Mouse (Mus musculus): ENCODE data around the gene Get4. TPM values are rescaled to one million over a fixed set of nuclear protein-coding genes. Genes with fewer than 3 reads are reported as not detected.

The Get4 gene
- 10 to 100 TPM; 81.9 to 87.1 TPM for total RNA-seq (2021)
- long read RNA-seq, experiment 1, transcript Get4-201 (9 exons, 2,107 nt) = major isoform, 159 of 208 reads
- long read RNA-seq, experiment 1, partial matches to known transcripts = 7 of 208 reads
- long read RNA-seq, experiment 1, other reads (novel, unspliced or antisense) = 40 of 208 reads
- long read RNA-seq, experiment 2, transcript Get4-201 (9 exons, 2,107 nt) = major isoform, 163 of 216 reads
- long read RNA-seq, experiment 2, partial matches to known transcripts = 8 of 216 reads
- long read RNA-seq, experiment 2, other reads (novel, unspliced or antisense) = 44 of 216 reads

DNA sequence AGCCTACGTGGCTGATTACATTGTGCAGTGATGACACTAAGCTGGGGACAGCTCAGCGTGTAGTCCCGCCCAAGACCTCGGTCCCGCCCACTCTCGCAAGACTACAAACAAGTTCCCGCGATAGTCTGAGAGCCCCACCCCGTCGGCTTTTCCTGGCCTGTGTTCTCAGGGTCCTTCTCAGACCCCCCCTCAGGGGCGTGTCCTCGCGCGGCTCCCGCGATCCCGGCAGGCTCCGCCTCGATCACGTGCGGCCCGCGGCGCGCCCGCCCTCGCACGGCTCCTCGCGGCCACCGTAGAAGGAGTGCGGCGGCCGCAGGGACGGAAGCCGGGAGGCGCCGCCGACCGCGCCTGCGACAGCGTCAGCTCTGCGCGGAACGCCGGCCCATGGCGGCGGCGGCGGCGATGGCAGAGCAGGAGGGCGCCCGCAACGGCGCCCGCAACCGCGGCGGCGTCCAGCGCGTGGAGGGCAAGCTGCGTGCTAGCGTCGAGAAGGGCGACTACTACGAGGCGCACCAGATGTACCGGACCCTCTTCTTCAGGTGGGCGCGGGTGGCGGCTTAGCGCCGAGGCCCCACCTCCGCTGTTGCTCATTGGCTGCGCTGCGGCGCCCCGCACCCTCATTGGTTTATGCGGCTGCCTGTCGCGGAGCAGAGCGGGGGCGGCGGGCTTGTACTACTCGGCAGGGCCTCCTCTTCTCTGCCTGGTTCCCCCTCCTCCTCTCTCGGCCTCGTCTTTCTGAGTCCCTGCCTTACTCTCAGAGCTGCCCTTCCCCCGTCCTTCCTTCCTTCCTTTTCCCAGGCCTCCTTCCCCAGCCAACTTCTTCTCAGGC lies at the start of gene Get4:
Gene Get4 (plus strand): TSS at position 244 of the 829 bp plus-strand sequence.
- peak; percentile 99 to 100 for DNase-seq (ENCODE audit: low spot score in 2 of 2)

DNA sequence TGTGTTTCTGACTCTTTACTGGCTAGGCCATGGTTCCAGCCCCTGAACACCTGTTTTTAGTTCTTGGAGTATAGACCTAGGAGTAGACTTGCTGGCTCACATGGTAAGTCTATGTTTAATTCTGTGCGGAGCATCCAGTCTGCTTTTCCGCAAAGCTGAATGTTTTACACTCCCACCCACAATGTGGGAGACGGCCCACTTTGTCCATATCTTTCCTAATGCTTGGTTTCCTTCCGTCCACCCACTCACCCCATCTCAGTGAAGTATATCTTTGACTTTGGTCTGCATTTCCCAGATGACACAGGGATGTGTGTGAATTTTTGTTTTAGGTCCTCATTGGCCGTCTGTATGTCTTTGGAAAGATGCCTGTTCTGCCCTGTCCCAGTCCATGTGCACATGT lies 48.8 kb upstream of the Get4 start:
- no peak for DNase-seq (ENCODE audit: low spot score in 2 of 2)

DNA sequence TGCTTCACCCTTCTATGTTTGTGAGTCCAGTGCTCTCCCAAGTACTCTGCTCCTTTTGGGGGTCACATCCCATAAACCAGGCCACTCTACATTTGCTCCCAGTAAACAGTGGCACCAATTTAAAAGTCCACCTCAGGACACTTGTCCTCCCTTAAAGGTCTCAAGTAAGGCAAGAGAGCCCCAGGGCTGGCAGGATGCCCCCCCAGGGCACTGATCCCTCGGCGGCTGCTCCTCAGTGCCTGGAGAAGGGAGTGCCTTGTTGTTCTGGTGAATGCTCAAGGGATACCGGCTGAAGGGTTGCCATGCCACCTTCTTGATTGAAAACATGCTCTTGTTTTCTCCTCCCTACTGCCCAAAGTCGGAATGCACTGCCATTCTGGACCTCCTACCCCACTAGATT lies 46.0 kb upstream of the Get4 start:
- DNase-seq (ENCODE audit: low spot score in 2 of 2) = no peak

DNA sequence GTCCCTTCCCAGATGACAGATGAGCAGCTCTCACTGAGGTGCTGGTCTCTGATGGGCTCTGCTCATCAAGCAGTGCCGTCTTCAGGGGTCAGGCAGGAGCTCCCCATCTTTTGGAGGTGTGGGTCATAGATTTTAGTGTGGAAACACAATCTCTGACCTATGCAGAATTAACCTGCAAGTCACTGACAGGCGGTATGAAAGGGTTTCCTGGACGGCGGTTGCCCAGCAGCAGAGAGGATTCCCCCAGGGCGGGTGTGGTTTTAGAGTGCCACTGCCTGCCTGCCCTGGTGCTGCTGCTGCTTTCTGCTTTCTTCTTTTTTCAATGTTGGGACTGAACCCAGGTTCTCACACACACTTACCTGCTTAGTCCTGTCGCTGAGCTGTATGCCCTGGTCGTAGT lies 45.6 kb upstream of the Get4 start:
- no peak for DNase-seq (ENCODE audit: low spot score in 2 of 2)

DNA sequence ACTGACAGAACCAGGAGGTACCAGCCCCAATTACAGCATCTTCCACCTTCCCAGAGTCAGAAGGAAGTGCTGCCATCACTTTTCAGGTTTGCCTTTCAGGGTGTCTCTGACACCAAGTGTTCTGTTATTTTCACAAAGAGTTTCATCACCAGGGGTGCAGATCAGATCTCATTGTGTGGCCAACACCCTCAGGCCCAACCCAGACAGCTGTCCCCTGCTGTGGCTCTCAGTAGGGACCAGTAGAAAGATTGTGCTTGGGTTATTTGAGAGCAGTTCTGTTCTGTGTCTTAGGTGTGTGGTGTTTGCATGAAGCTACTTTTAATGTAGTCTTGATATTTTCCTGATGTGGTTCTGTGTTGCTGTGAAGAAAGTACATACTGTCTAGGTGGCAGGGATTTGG lies 43.9 kb upstream of the Get4 start:
- no peak for DNase-seq (ENCODE audit: low spot score in 2 of 2)

DNA sequence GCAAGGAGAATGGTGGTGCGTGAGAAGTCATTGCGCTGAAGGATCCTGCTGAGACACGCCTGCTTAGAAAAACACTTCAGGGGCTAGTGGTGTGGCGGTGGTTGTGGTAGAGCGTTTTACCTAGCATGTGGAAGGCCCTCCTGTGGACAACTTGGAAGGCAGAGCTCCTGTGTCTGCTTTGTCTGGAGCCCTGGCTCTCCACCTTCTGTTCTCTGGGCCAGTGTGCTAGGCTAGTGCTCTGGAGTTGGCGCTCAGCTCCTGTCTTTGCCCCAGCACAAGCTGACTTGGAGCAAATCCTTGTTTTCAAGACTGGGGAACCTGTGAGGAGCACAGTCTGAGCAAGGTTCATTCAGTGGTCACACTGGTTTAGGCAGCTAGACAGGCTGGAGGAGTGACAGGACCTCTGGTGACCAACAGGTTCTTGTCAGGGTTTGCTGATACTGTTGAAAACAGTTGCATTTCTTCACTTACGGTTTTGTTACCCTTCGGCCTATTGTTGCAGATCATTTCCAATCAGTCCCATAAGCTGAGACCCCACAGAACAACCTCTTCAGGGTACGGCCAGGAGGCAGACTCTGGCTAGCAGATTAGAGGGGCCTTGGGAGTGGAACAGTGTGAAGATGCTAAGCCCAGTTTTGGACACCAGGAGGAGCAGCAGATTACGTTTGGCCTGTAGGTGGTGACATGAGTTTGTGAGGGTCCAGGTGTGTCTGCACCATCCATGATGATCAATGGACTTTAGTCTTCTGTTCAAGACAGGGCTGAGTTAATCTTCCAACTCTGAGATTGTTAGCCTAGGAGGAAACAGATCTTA lies 43.0 kb upstream of the Get4 start:
- DNase-seq (ENCODE audit: low spot score in 2 of 2) = no peak

DNA sequence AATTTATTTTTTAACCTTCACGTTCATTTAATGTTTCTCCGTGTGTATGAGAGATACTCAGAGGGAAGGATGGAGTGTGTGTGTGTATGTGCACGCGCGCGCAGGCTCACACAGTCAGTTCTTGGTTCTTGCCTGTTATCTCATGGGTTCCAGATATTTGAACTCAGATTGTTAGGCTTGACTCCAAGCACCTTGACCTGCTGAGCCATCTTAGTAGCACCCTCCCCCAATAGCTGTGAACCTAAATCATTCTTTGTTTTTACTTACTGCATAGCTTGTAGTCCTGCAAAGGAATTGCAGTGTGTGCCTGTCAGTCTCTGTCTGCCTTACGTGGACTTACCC lies 42.5 kb upstream of the Get4 start:
- DNase-seq (ENCODE audit: low spot score in 2 of 2) = no peak

DNA sequence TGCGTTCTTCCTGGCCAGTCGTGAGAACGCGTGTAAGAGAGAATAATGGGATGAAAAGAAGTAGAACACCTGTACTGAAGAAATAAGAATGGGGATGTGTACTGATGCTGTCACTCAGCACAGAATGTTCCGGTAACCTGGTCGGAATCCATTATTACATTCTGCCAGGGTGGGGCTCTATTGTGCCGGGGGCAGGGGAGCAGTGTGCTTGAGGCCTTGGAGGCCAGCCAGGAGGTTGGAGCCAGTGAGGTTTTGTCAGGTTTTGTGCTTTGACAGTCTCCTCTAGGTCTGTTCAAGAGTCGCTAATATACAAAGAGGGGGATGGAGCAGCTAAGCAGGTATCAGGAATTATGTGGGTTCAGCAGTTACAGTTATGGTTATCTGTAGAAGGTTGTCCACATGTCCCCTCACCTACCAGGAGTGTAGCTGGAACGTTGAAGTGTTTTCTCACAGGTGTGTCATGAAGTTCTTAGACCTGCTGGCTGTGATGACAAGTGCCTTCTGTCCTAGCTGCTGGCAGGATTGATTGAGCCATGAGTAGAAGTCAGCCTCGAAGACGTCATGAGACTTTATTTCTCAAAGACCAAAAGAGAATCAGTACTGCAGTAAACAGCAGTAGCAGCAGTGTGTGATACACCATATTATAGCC lies 40.3 kb upstream of the Get4 start:
- DNase-seq (ENCODE audit: low spot score in 2 of 2) = no peak

DNA sequence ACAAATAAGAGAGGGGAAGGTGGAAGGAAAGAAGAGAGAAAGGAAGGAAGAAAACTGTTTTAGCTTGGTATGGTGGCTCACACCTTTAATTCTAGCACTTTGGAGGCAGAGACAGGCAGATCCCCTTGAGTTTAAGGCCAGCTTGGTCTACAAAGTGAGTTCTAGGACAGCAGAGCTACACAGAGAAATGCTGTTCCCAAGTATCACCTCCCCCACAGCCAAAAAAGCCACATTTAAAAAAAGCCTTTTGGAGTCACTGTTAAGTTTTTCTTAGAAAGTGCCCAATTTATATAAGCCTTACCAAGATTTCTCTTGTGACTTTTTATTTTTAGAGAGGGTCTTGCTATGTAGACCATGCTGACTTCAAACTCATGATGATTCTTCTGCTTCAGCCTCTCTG lies 37.8 kb upstream of the Get4 start:
- no peak for DNase-seq (ENCODE audit: low spot score in 2 of 2)

DNA sequence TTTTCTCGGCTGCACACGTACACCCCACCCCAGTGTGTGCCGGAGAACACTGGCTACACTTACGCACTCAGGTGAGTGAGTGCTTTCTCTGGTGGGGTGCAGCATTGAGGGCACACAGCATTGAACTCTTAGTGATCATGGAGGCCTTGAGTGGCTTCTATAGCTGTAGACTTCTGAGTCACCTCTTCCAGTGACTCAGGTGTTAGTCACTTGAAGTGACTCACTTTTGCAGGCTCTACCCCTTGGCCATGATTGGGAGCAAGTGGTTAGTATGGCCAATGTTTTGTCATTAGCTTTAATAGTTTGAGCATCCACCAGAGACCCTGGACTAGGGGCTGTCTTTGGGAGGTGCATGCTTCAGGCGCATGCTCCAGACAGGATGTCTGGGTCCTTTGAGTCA lies 36.9 kb upstream of the Get4 start:
- DNase-seq (ENCODE audit: low spot score in 2 of 2) = no peak

DNA sequence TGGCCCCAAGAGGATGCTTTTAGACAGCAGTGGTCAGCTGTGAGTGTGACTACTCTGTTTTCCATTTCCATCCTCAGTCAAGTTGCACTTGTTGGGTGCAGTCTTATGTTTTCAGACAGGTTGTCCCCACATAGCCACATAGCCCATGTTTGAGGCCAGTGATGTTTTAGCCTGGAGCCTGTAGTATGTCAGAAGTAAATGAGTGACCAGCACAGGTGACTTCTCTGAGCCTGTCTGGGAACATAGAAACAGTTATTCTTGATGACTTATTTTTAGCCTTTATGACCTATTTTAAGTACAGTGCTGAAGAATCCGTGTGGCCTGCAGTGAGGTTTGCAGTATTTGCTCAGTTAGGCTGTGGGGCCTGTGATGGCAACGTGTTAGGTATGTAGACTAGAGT lies 36.0 kb upstream of the Get4 start:
- DNase-seq (ENCODE audit: low spot score in 2 of 2) = no peak

DNA sequence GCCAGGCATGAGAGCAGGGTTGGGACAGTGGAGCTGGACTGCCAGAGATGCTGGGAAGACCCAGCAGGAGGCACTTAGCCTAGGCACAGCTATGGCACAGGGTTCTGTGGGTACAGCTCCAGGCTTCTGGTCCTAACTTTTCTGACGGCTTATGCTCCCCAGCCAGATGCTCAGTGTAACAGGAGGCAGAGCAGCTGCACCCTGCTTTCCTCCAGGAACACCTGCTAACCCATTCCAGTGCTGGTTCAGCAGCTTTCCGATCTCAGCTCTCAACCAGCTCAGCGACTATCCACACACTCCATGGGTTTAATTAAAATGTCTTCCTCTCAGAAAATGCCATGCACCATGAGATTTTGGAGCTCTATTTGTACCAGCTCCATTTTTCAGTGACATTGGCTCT lies 35.4 kb upstream of the Get4 start:
- DNase-seq (ENCODE audit: low spot score in 2 of 2) = no peak

DNA sequence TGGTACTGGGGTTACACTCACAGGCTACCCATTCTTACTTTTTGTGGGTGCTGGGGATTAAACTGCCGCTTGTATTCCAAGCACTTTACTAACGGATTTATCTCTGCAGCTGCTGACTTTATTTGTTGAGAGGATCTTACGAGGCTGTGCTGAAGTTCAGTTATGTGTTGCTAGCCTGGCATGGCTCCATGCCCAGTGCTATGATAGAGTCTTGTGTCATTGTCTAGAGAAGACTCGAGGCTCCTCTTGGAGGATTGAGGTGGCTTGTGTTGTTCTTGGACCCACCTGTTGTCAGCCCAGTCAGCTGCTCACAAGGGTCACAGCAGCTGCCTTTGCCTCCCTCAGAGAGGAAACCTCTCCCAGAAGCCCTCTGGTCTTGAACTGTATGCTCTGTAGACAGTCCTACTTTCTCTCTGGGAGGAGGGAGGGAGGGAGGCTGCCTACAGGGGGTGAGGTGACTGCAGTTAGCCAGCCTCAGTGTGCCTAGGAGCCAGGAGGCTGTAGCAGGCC lies 32.1 kb upstream of the Get4 start:
- DNase-seq (ENCODE audit: low spot score in 2 of 2) = no peak

DNA sequence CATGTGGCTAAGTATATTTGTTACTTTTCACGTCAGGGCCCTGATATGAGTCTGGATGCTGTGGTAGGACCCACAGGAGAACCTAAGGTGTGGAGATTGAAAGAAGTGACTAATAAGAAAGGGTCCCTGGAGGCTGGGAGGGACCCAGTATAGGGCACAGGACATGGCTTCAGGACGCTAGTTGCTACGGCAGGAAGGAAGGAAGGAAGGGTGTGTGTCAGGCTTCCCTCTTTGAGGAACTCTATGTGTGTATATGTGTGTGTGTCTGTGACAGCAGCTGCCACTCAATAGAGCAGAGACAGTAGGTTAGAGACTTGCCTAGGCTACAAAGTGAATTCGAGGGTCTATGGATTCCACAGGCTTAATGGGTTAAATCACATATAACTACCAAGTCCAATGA lies 31.5 kb upstream of the Get4 start:
- no peak for DNase-seq (ENCODE audit: low spot score in 2 of 2)

DNA sequence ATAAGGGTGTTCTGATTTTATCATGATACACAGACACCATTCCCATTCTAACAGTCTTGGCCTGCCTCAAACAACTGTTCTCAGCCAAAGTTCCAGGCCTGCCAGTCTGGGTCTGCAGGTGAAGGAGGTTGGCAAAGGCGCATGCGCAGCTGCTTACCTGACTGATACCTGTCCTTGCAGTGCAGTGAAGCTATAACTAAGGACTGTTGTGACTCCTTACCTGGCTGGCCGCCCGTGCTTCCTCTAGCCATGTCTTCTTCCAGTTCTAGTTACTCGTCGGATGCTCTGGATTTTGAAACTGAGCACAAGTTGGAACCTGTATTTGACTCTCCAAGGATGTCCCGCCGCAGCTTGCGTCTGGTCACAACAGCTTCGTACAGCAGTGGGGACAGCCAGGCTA lies 28.8 kb upstream of the Get4 start:
- no peak for DNase-seq (ENCODE audit: low spot score in 2 of 2)

DNA sequence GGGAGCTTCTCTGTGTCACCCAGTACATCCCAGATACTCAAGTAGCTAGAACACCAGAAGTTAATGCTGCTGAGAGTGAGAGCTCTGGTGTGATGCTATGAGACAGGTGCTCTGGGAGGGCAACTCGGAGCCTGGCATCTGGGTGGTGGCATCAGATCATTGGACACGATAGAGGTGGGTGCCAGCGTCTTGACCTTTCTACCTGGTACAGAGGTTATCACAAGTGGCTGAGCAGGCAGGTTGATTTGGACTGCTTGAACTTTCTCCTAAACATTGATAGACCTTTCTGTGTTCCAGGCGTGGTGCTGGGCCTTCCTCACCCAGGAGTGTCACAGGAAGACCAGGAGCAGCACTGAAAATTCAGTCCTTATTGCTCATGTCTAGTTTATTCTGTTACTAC lies 24.9 kb upstream of the Get4 start:
- DNase-seq (ENCODE audit: low spot score in 2 of 2) = no peak

DNA sequence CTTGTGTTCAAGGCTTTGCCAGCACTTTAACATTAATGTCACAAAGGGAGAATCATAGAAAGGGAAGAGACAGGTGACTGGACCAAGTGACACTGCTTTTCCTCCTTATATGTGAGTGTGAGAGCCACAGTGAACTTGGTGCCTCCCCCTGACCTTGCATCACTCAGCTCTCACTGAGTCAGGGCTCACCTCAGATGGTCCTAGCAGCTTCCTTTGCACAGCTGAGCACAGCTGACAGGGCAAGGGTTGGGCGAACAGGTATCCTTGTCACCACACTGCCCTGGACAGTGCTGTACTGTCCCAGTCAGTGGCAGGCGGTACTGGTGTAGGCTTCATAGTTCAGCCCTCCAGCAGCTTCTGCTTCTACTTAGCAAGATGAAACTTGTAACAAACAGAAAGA lies 24.5 kb upstream of the Get4 start:
- no peak for DNase-seq (ENCODE audit: low spot score in 2 of 2)

DNA sequence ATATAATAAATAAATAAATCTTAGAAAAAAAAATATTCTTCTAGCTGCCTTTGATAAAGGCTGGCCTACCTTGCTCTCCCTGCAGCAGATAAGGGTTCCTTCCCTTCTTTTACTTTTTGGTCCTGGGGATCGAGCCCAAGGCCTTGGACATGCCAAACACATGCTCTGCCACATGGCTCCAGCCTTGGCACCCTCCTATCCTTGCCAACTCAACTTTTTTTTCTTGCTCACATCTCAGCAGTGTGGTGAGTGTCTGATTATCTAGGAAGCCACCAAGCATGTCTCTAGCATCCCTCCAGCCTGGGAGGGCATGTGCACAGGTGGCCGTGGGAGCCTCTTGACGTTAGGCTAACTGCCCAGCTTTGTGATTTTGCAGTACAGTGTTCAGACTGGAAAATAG lies 23.8 kb upstream of the Get4 start:
- no peak for DNase-seq (ENCODE audit: low spot score in 2 of 2)

DNA sequence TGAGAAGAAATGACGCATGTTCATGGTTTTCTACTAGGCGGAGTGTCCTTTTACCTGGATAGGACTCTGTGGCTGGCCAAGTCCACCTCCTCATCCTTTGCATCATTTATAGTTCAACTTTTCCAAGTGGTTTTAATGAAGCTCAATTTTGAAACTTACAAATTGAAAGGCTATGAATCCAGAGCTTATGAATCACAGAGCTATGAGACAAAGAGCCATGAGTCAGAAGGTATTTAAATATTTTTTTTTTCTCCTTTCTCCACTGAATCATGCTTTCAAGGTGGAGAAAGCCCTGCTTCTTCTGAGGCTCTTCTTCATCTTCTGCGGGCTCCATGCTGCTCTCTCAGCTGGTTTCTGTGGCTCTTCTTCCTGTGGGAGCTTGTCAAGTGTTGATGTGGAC lies 22.4 kb upstream of the Get4 start:
- DNase-seq (ENCODE audit: low spot score in 2 of 2) = no peak

DNA sequence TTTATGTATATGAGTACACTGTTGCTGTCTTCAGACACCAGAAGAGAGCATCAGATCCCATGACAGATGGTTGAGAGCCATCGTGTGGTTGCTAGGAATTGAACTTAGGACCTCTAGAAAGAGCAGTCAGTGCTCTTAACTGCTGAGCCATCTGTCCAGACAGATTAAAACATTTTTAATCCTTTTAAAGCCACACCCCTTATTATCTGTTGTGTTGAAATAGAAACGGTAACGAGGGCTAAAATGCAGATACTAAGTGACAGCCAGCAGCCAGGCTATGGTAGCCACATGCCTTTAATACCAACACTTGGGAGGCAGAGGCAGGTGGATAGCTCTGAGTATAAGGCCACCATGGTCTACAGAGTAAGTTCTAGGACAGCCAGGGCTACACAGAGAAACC lies 20.0 kb upstream of the Get4 start:
- no peak for DNase-seq (ENCODE audit: low spot score in 2 of 2)

DNA sequence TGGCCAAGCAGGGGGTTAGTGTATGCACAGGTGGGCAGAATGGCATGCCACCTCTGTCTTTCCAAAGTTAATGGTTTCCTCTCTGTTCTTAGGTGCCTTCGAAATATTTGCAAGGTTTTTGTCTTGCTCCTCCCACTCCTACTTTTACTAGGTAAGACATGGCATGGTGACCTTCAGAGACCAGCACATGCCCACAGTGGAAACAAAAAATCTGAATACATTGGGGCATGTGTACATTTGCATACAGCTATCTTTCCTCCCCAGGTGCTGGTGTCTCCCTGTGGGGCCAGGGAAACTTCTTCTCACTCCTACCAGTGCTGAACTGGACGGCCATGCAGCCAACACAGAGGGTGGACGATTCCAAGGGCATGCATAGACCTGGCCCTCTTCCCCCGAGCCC lies 17.7 kb upstream of the Get4 start:
- DNase-seq (ENCODE audit: low spot score in 2 of 2) = no peak

Measured in gastrocnemius, postnatal 4 days (tissue).